Comparison of ENCODE assay signal across 9 mouse cellular contexts in the genomic region with DNA sequence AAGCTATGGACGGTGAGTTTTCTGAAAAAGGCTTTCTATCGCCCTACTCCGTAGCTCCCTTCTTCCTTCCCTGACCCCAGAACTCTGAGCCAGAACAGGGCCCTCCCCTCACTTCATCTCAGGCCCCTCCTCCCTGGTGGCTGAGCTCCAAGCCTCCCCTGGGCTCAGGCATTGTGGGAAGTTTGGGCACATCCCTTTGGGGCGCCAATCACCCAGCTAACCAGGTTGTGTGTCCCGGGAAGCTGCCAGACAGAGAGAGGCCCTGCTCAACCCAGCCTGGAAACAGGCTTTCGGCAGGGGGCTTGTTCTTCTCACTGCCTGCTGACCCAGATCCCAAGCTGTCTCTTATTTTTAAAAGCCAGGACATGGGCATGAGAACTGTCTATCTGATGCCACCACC. TPM values are rescaled to one million over a fixed set of nuclear protein-coding genes. Genes with fewer than 3 reads are reported as not detected.
A peak's percentile ranks its signal among the peaks of the same experiment; 100 is the strongest.
DNase-seq lines count a peak whose midpoint lies in the region; ATAC-seq and TF ChIP-seq lines count a peak whose summit lies in the region.
"Had no signal": no experiment of that assay in that cellular context is flagged by ENCODE, and none has a peak within 500 bp of the region (broad histone marks: within the 10 kb centered on the region; RNA-seq: fewer than 3 reads in every experiment).

No protein-coding gene starts in this region.

- H3K36me3 ChIP-seq in kidney, embryonic 16.5 days (ENCODE audit: insufficient read depth, low read length), result no peaks in the 10 kb centered on the region
- no peaks in the 10 kb centered on the region for H3K36me3 ChIP-seq in kidney, adult 2 months (ENCODE audit: control insufficient read depth, insufficient read depth, low read length)
- H3K36me3 ChIP-seq in liver, postnatal 0 days (replicated peaks; ENCODE audit: insufficient read depth, low read length), result no peaks in the 10 kb centered on the region
- H3K36me3 ChIP-seq: G1E had no signal

- no peak for TF ChIP-seq EP300 in liver, postnatal 0 days (IDR thresholded peaks at IDR 0.05; ENCODE audit: low read depth)

- peak overlapping the region; percentile 58; the same call in 1 of the 2 replicates for H3K27ac ChIP-seq in kidney, embryonic 16.5 days (ENCODE audit: low read length)
- H3K27ac ChIP-seq in kidney, adult 2 months (ENCODE audit: insufficient read depth, low read depth, low read length), result no peak overlapping the region
- no peak overlapping the region for H3K27ac ChIP-seq in liver, postnatal 0 days (ENCODE audit: low read depth)

- no peak for TF ChIP-seq POLR2A in kidney, adult 2 months (IDR thresholded peaks at IDR 0.05; ENCODE audit: low read depth, low read length)

- H3K4me3 ChIP-seq in kidney, embryonic 16.5 days (ENCODE audit: low read length), result peak overlapping the region; percentile 68
- no peak overlapping the region for H3K4me3 ChIP-seq in kidney, adult 2 months (ENCODE audit: insufficient read depth, low read depth, low read length)
- no peak overlapping the region for H3K4me3 ChIP-seq in liver, postnatal 0 days (ENCODE audit: low read depth, low read length)

- TF ChIP-seq CTCF in kidney, adult 2 months (conservative IDR thresholded peaks at IDR 0.05; ENCODE audit: insufficient read depth, insufficient read length, low read depth, low read length), result no peak
- TF ChIP-seq CTCF in liver, postnatal 0 days (IDR thresholded peaks at IDR 0.05; ENCODE audit: low read depth), result no peak

- H3K27me3 ChIP-seq in kidney, embryonic 16.5 days (ENCODE audit: insufficient read depth, low read length), result peaks cover 8% of the 10 kb centered on the region; the same call in 1 of the 2 replicates
- no peaks in the 10 kb centered on the region for H3K27me3 ChIP-seq in kidney, adult 2 months (replicated peaks; ENCODE audit: control insufficient read depth, insufficient read depth, low read length)
- peaks cover 68% of the 10 kb centered on the region for H3K27me3 ChIP-seq in liver, postnatal 0 days (ENCODE audit: insufficient read depth, low read length)

- H3K9me3 ChIP-seq in kidney, embryonic 16.5 days (ENCODE audit: low read length), result no peaks in the 10 kb centered on the region
- no peaks in the 10 kb centered on the region for H3K9me3 ChIP-seq in liver, postnatal 0 days (ENCODE audit: low read length)
- H3K9me3 ChIP-seq: G1E had no signal

- DNase-seq in kidney, adult 2 months, result no peak
- peak; percentile 85 for DNase-seq in cerebellum, adult 9-11 months
- peak; percentile 32 to 51 for DNase-seq in frontal cortex, postnatal 36 days (ENCODE audit: low spot score in 2 of 2)
- DNase-seq in left cerebral cortex, postnatal 36 days (ENCODE audit: low spot score in 2 of 2), result peak; percentile 38 to 44
- DNase-seq in right cerebral cortex, adult 18-20 months, result peak; percentile 47
- no peak for DNase-seq in urinary bladder, adult 18-20 months (ENCODE audit: low spot score in 2 of 2)
- no peak for DNase-seq in liver, postnatal 0 days

- ATAC-seq in kidney, embryonic 16.5 days (ENCODE audit: low FRiP score, low TSS enrichment), result peak; percentile 24; the same call in 1 of the 2 replicates
- no peak for ATAC-seq in liver, postnatal 0 days

- WGBS in kidney, embryonic 16.5 days, result 11% methylated on average over 6 of the region's 6 CpGs
- WGBS in kidney, adult 2 months, result 41% methylated on average over 6 of the region's 6 CpGs
- 30% methylated on average over 6 of the region's 6 CpGs for WGBS in liver, postnatal 0 days (ENCODE audit: insufficient replicate concordance)

- H3K4me1 ChIP-seq in kidney, embryonic 16.5 days (ENCODE audit: insufficient read depth, low read length), result peaks cover 14% of the 10 kb centered on the region
- H3K4me1 ChIP-seq in kidney, adult 2 months (ENCODE audit: control insufficient read depth, insufficient read depth, low read length), result no peaks in the 10 kb centered on the region
- peaks cover 8% of the 10 kb centered on the region; the same call in 1 of the 2 replicates for H3K4me1 ChIP-seq in liver, postnatal 0 days (ENCODE audit: insufficient read depth)

- peak overlapping the region; percentile 83 for H3K4me2 ChIP-seq in kidney, embryonic 16.5 days (replicated peaks; ENCODE audit: low read depth, low read length)
- no peak overlapping the region for H3K4me2 ChIP-seq in liver, postnatal 0 days (ENCODE audit: low read depth, low read length)

- H3K9ac ChIP-seq in kidney, embryonic 16.5 days (replicated peaks; ENCODE audit: low read length), result peak overlapping the region; percentile 75; the same call in 1 of the 2 replicates
- H3K9ac ChIP-seq in liver, postnatal 0 days (replicated peaks), result no peak overlapping the region

- intact Hi-C loops in left cerebral cortex, postnatal 36 days (cut with DNase I), result no loop called here

RNA-seq across cellular contexts. Expression of a gene that starts 1.5 kb away (rescaled TPM):
- 20.2 and 23.3 TPM in 2 replicates for polyA plus RNA-seq in kidney, embryonic 16.5 days (2015; fragmentation: Nextera tagmentation; extraction: Ambion mirVana)
- polyA plus RNA-seq in kidney, adult 2 months (2012; rRNA removed), result 4.0 and 5.6 TPM in 2 replicates
- total RNA-seq in left cerebral cortex, postnatal 36 days (2021), result 10 to 100 TPM; 90.3 to 90.4 TPM
- 0.09 and 0.22 TPM in 2 replicates for polyA plus RNA-seq in liver, postnatal 0 days (2015; fragmentation: Nextera tagmentation; extraction: Ambion mirVana)

RNA-seq across cellular contexts. Expression of a gene that starts 9.3 kb away (rescaled TPM):
- 0.44 and 0.79 TPM in 2 replicates for polyA plus RNA-seq in kidney, embryonic 16.5 days (2015; fragmentation: Nextera tagmentation; extraction: Ambion mirVana)
- not detected in 2 replicates for polyA plus RNA-seq in kidney, adult 2 months (2012; rRNA removed)
- under 1 TPM in 1 of 2 experiments, not detected in 1; 0.17 TPM for total RNA-seq in left cerebral cortex, postnatal 36 days (2021)
- polyA plus RNA-seq in liver, postnatal 0 days (2015; fragmentation: Nextera tagmentation; extraction: Ambion mirVana), result 0.06 and 0.12 TPM in 2 replicates
- polyA plus RNA-seq: G1E had no signal

RNA-seq across cellular contexts. Expression of a gene that starts 35.5 kb away (rescaled TPM):
- polyA plus RNA-seq in kidney, embryonic 16.5 days (2015; fragmentation: Nextera tagmentation; extraction: Ambion mirVana), result 7.9 and 8.0 TPM in 2 replicates
- polyA plus RNA-seq in kidney, adult 2 months (2012; rRNA removed), result 0.49 and 2.6 TPM in 2 replicates
- 1 to 10 TPM; 1.7 to 2.0 TPM for total RNA-seq in left cerebral cortex, postnatal 36 days (2021)
- 0.07 and 0.24 TPM in 2 replicates for polyA plus RNA-seq in liver, postnatal 0 days (2015; fragmentation: Nextera tagmentation; extraction: Ambion mirVana)

RNA-seq across cellular contexts. Expression of a gene that starts 49.7 kb away (rescaled TPM):
- 420 and 457 TPM in 2 replicates for polyA plus RNA-seq in kidney, embryonic 16.5 days (2015; fragmentation: Nextera tagmentation; extraction: Ambion mirVana)
- polyA plus RNA-seq in kidney, adult 2 months (2012; rRNA removed), result 42.1 and 46.3 TPM in 2 replicates
- 10 to 100 TPM; 65.3 to 66.4 TPM for total RNA-seq in left cerebral cortex, postnatal 36 days (2021)
- 55.7 and 63.8 TPM in 2 replicates for polyA plus RNA-seq in liver, postnatal 0 days (2015; fragmentation: Nextera tagmentation; extraction: Ambion mirVana)

Comparison
In these comparisons a context has a peak if more than half of its experiments do, and no peak if none do; other contexts are left out.
1. DNase-seq: peak in cerebellum, adult 9-11 months (single experiment), frontal cortex, postnatal 36 days (2 of 2), left cerebral cortex, postnatal 36 days (2 of 2) and right cerebral cortex, adult 18-20 months (single experiment); none in kidney, adult 2 months (single experiment), urinary bladder, adult 18-20 months (0 of 2) and liver, postnatal 0 days (single experiment).